Mouse (Mus musculus): Measurements from ENCODE around the gene Mmachc. TPM values are rescaled to one million over a fixed set of nuclear protein-coding genes. Genes with fewer than 3 reads are reported as not detected.

Mmachc gene
- 4.0 TPM for polyA plus RNA-seq (2017; shearing (Covaris generic))

GRCm38 (mm10) chr4:116708201-116708764 lies at the start of gene Mmachc, which contains the start of gene Ccdc163:
Gene Mmachc, minus strand, starts transcription at chr4:116708406.
Gene Ccdc163, plus strand, starts transcription at chr4:116708509.

GRCm38 (mm10) chr4:116720343-116721097 lies 12.3 kb upstream of the Mmachc start, which contains the start of gene Tesk2:
Gene Tesk2, plus strand, starts transcription at chr4:116720948.

GRCm38 (mm10) chr4:116685402-116686061 lies 22.7 kb downstream of the Mmachc start, which contains the start of gene Prdx1:
Gene Prdx1, plus strand, starts transcription at chr4:116685544.

Other genes with a start within 250 kb of the Mmachc start
- 7.2 TPM for gene Mast2, start 244.2 kb downstream of the Mmachc start, polyA plus RNA-seq (2017; shearing (Covaris generic))
- 15.3 TPM for gene Ipp, start 200.9 kb downstream of the Mmachc start, polyA plus RNA-seq (2017; shearing (Covaris generic))
- gene Tmem69, start 152.5 kb downstream of the Mmachc start, polyA plus RNA-seq (2017; shearing (Covaris generic)), result 13.4 TPM
- gene Gpbp1l1, start 150.7 kb downstream of the Mmachc start, polyA plus RNA-seq (2017; shearing (Covaris generic)), result 57.1 TPM
- gene Ccdc17, start 111.8 kb downstream of the Mmachc start, polyA plus RNA-seq (2017; shearing (Covaris generic)), result 5.5 TPM
- 88.4 TPM for gene Nasp, start 80.5 kb downstream of the Mmachc start, polyA plus RNA-seq (2017; shearing (Covaris generic))
- 230 TPM for gene Akr1a1, start 56.7 kb downstream of the Mmachc start, polyA plus RNA-seq (2017; shearing (Covaris generic))
- gene Prdx1, start 22.9 kb downstream of the Mmachc start, polyA plus RNA-seq (2017; shearing (Covaris generic)), result 537 TPM
- 4.8 TPM for gene Ccdc163, start 103 bp upstream of the Mmachc start, polyA plus RNA-seq (2017; shearing (Covaris generic))
- gene Tesk2, start 12.5 kb upstream of the Mmachc start, polyA plus RNA-seq (2017; shearing (Covaris generic)), result 5.3 TPM
- gene Toe1, start 99.2 kb upstream of the Mmachc start, polyA plus RNA-seq (2017; shearing (Covaris generic)), result 35.2 TPM
- gene Mutyh, start 99.3 kb upstream of the Mmachc start, polyA plus RNA-seq (2017; shearing (Covaris generic)), result 9.9 TPM
- gene Hpdl, start 113.3 kb upstream of the Mmachc start, polyA plus RNA-seq (2017; shearing (Covaris generic)), result 0.21 TPM
- 0.33 TPM for gene Zswim5, start 169.0 kb upstream of the Mmachc start, polyA plus RNA-seq (2017; shearing (Covaris generic))

All from effector memory CD4-positive, alpha-beta T cell, adult 7 months (primary cell).